Mouse (Mus musculus): ENCODE measurements around the gene Mpig6b.

The Mpig6b gene

DNA sequence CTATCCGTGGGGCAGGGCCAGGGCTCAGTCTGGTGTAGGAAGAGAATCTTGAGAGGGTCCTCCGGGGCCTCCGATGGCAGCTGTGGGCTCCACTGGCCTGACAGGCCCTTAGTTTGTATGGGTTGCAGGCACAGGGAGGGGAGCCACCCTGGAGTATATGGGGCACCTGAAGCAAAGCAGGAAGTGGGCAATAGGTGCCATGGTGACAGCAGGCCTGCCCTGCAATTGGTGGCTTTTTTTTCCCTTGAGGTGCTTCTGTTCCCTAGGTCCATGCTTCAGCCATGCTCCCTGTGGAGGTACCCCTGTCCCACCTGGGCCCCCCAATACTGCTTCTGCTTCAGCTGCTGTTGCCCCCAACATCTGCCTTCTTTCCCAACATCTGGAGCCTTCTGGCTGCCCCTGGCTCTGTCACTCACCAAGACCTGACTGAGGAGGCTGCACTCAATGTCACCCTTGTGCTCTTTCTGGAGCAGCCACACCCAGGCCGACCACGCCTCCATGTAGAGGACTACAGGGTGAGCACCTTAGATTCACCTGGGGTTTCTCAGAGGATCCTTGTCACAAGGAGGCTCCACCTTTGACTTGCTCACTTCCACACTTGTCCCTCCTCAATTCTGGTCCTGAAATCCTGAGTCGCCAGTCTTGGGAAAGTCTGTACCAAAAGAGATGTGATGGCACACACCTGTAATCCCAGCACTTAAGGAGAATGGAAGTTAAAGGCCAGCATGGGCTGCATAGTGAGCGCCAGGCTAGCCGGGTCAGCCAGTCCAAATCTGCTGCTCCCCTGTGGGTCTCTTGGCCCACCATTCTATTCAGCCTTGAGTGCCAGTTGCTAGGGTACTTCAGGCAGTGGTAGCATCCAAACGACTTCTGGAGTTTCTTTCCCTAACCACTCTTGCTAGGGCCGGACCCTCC is 48.9 kb downstream of the Mpig6b start:
- DNase-seq = no peak

DNA sequence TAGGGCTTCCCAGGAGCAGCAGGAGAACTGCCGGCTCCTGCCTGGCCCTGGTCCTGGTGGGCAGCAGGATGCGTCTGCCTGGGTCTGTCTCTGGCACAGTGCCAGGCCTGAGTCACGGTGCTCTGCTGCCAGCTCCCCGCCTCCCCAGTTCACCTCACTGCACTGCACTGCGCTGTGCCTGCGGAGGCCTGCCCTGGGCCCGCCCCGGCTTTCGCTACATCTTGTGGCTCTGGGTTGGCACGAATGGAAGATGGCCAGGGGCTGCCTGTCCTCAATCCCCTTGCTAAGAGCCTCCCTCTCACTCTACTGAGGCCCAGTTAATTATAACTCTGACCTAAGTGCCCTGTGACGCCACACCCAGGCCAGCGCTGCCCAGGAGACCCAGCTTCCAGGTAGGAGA is 49.6 kb downstream of the Mpig6b start, which contains the start of gene Vwa7:
Gene Vwa7, plus strand, starts transcription at position 204 of the 400 bp plus-strand sequence.
- peak; percentile 35 to 36 for DNase-seq

GRCm38 (mm10) chr17:35015296-35015695 is 50.7 kb downstream of the Mpig6b start:
- no peak for DNase-seq

GRCm38 (mm10) chr17:35013221-35013620 is 52.8 kb downstream of the Mpig6b start:
- no peak for DNase-seq
